Mouse (Mus musculus) forebrain, embryonic 12.5 days (tissue): ENCODE results near the gene Ube2o. TPM values are rescaled to one million over a fixed set of nuclear protein-coding genes. Genes with fewer than 3 reads are reported as not detected.

Experiments
- ATAC-seq: fragments of 200-750 bp; cut with Nextera tagmentation; 2 replicates; pipeline ENCODE4 v1.8.0; 2017; ENCODE audit warnings: moderate TSS enrichment; ENCODE audit not compliant: low FRiP score
- H3K27ac ChIP-seq: fragments of 300-500 bp; sonication (generic); 2 replicates; pipeline ENCODE4 v1.5.1; 2016; ENCODE audit warnings: mild to moderate bottlenecking
- H3K27me3 ChIP-seq: fragments of 300-500 bp; sonication (generic); 2 replicates; pipeline ENCODE4 v1.6.1; 2016; ENCODE audit warnings: mild to moderate bottlenecking
- H3K36me3 ChIP-seq: fragments of 300-500 bp; sonication (generic); replicated peaks from 2 replicates; pipeline ENCODE4 v1.6.1; 2016; ENCODE audit warnings: mild to moderate bottlenecking
- H3K4me1 ChIP-seq: fragments of 300-500 bp; sonication (generic); 2 replicates; pipeline ENCODE4 v1.6.1; 2016
- H3K4me2 ChIP-seq: fragments of 300-500 bp; sonication (generic); 2 replicates; pipeline ENCODE4 v1.6.1; 2016; ENCODE audit warnings: mild to moderate bottlenecking, moderate library complexity
- H3K4me3 ChIP-seq: fragments of 300-500 bp; sonication (generic); replicated peaks from 2 replicates; pipeline ENCODE4 v1.5.1; 2016; ENCODE audit warnings: mild to moderate bottlenecking
- H3K9ac ChIP-seq: fragments of 300-500 bp; sonication (generic); 2 replicates; pipeline ENCODE4 v1.6.1; 2016; ENCODE audit warnings: mild to moderate bottlenecking
- H3K9me3 ChIP-seq: fragments of 300-500 bp; sonication (generic); 2 replicates; pipeline ENCODE4 v1.6.1; 2016
- whole genome bisulfite sequencing: fragments of 180-500 bp; shearing (Covaris S2); methylation state at CpG from one replicate; pipeline ENCODE4 v1.1.7; 2016; 5-methylcytosine and 5-hydroxymethylcytosine counted together
- polyA plus RNA-seq: library from polyadenylated mRNA; unstranded; fragments of >200 nt; fragmentation: Nextera tagmentation; extraction: Ambion mirVana; gene quantifications from 2 replicates; pipeline ENCODE4 v1.2.1, GENCODE M21; 2016

Gene Ube2o
- polyA plus RNA-seq, 1 experiment from 2014 or later = 17.3 TPM

DNA sequence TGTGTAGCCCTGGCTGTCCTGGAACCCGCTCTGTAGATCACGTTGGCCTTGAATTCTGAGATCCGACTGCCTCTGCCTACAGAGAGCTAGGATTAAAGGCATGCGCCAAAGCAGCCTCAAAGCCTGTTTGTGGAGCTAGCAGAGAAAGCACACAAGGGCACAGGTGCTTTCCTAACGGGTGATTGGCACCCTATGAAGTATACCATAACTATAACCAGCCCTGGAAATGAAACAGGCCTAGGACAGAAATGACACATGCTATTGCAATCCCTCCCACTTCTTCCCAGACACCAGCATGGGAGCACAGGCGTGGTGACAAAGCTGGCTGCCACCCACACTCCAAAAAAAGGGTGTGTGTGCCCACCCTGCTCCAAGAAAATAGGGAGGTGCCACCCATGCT lies 68.3 kb downstream of the Ube2o start:
- Histone ChIP-seq H3K4me1 (peaks cover 7% of the 10 kb centered on the region; the same call in 1 of the 2 replicates), H3K4me3 (no peak overlapping the region), H3K4me2 (no peak overlapping the region), H3K36me3 (no peaks in the 10 kb centered on the region), H3K27me3 (peaks cover 14% of the 10 kb centered on the region; the same call in 1 of the 2 replicates), H3K9ac (no peak overlapping the region), H3K9me3 (no peaks in the 10 kb centered on the region), H3K27ac (no peak overlapping the region)
- 85% methylated on average over 6 of the region's 6 CpGs for whole genome bisulfite sequencing
- no peak for ATAC-seq

DNA sequence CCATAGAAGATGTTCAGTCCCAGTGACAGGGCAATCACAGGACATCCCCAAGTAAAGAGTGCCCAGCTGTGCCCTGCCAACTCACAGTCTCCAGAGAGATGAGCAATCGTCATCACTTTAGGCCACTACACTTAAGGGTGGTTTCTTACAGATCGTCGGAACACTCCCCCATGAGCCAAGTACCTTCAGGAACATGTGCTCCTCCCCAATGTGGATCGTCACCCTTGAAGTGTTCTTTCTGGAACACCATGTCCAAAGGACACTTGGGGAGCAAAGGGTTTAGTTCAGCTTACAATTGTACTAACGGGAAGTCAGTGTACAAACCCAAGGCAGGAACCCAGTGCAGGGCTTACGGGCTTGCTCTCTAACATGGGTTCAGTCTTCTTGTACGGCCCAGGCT lies 69.1 kb downstream of the Ube2o start:
- Histone ChIP-seq H3K9me3 (no peaks in the 10 kb centered on the region), H3K36me3 (no peaks in the 10 kb centered on the region), H3K9ac (no peak overlapping the region), H3K27ac (no peak overlapping the region), H3K4me1 (peaks cover 7% of the 10 kb centered on the region; the same call in 1 of the 2 replicates), H3K4me2 (no peak overlapping the region), H3K4me3 (no peak overlapping the region), H3K27me3 (peaks cover 14% of the 10 kb centered on the region; the same call in 1 of the 2 replicates)
- no peak for ATAC-seq
- WGBS = 94% methylated on average over 7 of the region's 7 CpGs

DNA sequence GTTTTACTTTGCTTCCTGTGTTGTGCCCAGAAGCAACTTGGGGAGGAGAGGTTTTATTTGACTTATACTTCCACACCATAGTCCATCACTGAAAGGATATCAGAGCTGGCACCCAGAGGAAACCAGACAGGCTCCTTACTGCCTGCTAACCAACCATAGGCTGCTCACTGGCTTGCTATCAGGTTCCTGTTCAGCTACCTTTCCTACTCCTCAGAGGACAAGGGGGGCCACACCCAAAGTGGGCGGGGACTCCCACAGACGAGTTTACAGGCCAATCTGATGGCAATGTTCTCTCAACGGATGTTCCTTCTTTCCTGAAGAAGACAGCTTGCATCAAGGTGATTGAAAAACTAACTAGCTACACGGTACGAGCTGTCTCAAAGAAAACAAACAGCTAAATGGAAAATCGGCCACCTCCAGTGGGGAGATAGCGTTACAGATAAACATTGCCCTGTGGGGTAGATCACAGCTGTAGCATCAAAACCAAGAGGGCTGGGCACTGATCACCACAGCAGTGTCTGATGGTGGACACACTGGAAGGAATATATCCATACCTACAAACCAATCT lies 69.9 kb downstream of the Ube2o start:
- no peak for ATAC-seq
- no peak overlapping the region for H3K27ac ChIP-seq
- H3K36me3 ChIP-seq = no peaks in the 10 kb centered on the region
- no peak overlapping the region for H3K4me2 ChIP-seq
- H3K4me1 ChIP-seq = peaks cover 7% of the 10 kb centered on the region; the same call in 1 of the 2 replicates
- WGBS = 77% methylated on average over 7 of the region's 7 CpGs
- no peak overlapping the region for H3K9ac ChIP-seq
- H3K27me3 ChIP-seq = peaks cover 14% of the 10 kb centered on the region; the same call in 1 of the 2 replicates
- no peaks in the 10 kb centered on the region for H3K9me3 ChIP-seq
- no peak overlapping the region for H3K4me3 ChIP-seq

DNA sequence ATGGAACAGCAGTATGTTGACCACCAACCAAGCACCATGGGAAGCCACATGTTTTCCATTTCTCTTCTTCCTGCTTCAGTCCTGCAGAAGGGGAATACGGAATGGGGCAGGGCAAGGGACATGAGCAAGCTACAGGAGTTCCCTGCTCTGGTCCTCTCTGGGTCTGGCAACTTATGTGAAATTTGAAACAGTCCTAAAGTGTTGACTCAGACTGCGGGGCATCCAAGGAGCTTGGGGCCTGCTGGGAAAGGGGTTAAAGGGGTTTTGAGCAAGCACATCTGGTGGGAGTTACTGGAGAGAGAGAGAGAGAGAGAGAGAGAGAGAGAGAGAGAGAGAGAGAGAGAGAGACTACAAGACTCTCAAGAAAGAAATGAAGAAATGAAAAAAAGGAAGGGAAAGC lies 72.6 kb downstream of the Ube2o start:
- ATAC-seq = no peak
- no peaks in the 10 kb centered on the region for H3K9me3 ChIP-seq
- WGBS = 71% methylated on average over 2 of the region's 2 CpGs
- H3K4me1 ChIP-seq = no peaks in the 10 kb centered on the region
- no peak overlapping the region for H3K4me2 ChIP-seq
- H3K9ac ChIP-seq = no peak overlapping the region
- H3K4me3 ChIP-seq = no peak overlapping the region
- no peaks in the 10 kb centered on the region for H3K36me3 ChIP-seq
- 0 out of 2 replicates have a peak, but pooled peaks cover 1% of the 10 kb centered on the region for H3K27me3 ChIP-seq
- no peak overlapping the region for H3K27ac ChIP-seq

DNA sequence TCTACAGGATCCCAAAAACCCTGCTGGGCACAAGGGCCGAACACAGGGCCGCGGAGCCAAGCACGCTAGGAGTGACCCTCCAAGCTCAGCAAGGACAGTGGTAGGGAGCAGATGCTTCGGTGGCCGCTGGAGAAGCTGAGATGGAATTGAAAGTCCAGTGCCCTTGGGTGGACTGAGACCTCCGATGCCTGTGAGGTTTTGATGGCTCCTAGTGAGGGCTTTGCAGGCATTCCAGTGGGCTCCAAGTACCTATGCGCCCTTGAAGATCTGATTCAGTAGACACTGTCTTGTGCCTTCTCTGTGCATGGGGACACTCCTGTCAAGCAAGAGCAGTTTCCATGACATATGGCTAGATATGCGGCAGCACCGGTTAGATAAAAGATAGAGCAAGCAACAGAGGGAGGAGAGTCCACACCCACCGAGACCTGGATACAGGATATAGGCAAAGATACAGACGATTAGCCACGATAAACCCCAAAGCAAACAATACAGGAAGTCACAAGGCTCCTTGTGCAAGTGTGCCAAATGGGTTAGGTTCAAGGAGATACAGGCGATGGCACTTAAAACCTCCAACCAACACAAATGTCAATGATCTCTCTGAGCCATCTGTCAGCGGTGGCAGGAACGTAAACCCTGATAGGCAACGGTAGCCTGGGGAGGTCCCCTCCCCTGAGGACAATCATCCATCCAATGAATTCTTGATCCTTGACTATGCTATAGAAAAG lies 74.9 kb downstream of the Ube2o start:
- Histone ChIP-seq H3K9ac (no peak overlapping the region), H3K9me3 (no peaks in the 10 kb centered on the region), H3K27ac (no peak overlapping the region), H3K4me2 (no peak overlapping the region), H3K4me1 (0 out of 2 replicates have a peak, but pooled peaks cover under 1% of the 10 kb centered on the region), H3K36me3 (no peaks in the 10 kb centered on the region), H3K4me3 (no peak overlapping the region), H3K27me3 (no peaks in the 10 kb centered on the region)
- WGBS = 89% methylated on average over 17 of the region's 17 CpGs
- no peak for ATAC-seq

DNA sequence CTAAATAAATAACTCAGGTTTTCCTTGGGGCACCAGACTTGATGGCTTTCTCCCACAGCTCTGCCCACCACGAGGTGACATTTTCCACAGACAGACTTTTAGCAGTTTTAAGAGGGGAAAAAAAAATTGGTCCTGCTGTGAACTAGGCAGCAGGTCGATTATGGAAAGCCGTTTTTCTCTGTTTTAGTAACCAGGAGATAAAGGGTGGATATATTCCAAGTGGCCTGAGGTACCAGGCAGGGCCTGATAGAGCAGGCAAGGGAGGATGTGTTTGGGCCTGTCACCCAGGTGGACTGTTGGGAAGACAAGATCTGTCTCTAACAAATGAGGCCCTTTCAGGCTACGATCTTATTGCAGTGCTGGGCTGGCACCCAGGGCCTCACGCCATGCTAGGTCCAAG lies 75.7 kb downstream of the Ube2o start:
- 78% methylated on average over 5 of the region's 5 CpGs for WGBS
- H3K27ac ChIP-seq = no peak overlapping the region
- H3K9me3 ChIP-seq = no peaks in the 10 kb centered on the region
- no peak overlapping the region for H3K9ac ChIP-seq
- H3K27me3 ChIP-seq = no peaks in the 10 kb centered on the region
- no peak overlapping the region for H3K4me3 ChIP-seq
- H3K36me3 ChIP-seq = no peaks in the 10 kb centered on the region
- no peak for ATAC-seq
- 0 out of 2 replicates have a peak, but pooled peaks cover 3% of the 10 kb centered on the region for H3K4me1 ChIP-seq
- H3K4me2 ChIP-seq = no peak overlapping the region

DNA sequence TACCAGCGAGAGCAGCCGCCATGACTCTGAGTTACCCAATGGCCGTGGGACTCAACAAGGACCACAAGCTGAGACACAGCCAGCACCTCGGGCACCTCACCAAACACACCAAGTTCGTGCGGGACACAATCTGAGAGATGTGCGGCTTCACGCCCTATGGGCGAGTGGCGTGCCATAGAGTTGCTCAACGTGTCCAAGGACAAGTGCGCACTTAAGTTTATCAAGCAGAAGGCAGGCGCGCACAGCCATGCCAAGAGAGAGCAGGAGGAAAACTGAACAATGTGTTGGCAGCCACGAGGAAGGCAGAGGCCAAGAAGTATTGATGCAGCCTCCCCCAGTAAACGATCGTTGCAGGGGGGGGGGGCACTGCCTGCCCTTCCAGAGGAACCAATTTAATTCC lies 76.7 kb downstream of the Ube2o start:
- Histone ChIP-seq H3K4me3 (no peak overlapping the region), H3K27me3 (no peaks in the 10 kb centered on the region), H3K4me2 (no peak overlapping the region), H3K4me1 (0 out of 2 replicates have a peak, but pooled peaks cover 3% of the 10 kb centered on the region), H3K36me3 (no peaks in the 10 kb centered on the region), H3K27ac (no peak overlapping the region), H3K9ac (no peak overlapping the region), H3K9me3 (no peaks in the 10 kb centered on the region)
- WGBS = 90% methylated on average over 17 of the region's 17 CpGs
- no peak for ATAC-seq

DNA sequence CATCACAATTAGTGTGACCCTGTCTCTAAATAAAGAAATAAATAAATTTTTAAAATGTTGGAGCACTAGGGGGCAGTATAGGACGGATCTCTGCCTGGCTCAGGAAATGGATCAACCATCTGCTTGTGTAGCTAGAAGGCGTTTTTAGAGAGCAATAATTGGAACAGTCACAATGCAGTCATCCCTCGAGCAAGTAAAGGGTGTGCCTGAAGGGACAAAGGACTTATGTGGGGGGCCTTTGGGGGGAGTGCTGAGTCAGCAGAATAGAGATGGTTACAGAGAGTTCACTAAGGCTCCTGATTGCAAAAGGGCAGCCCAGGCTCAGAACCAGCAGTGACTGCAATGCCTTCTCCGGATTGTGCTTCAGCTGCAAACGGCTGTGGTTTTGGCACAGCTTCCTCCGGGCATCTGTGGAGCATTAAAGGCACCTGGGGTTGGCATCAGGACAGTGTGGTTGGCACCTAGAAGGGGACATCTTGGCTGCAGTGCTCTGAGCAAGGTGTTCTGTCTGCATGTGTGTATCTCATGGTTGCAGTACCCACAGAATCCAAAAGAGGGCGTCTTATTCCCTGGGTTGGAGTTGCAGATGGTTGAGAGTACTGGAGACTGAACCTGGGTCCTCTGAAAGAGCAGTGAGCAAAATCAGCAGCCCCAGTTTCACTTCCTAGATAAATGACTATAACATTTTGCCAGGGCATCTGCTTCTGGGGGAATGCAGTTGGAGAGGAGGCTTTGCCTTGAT lies 80.1 kb downstream of the Ube2o start:
- no peak overlapping the region for H3K9ac ChIP-seq
- no peak overlapping the region for H3K4me3 ChIP-seq
- no peaks in the 10 kb centered on the region for H3K27me3 ChIP-seq
- H3K36me3 ChIP-seq = no peaks in the 10 kb centered on the region
- 0 out of 2 replicates have a peak, but pooled peaks cover 3% of the 10 kb centered on the region for H3K4me1 ChIP-seq
- no peak overlapping the region for H3K27ac ChIP-seq
- peak; percentile 65 for ATAC-seq
- WGBS = 29% methylated on average over 7 of the region's 7 CpGs
- H3K9me3 ChIP-seq = no peaks in the 10 kb centered on the region
- H3K4me2 ChIP-seq = no peak overlapping the region

DNA sequence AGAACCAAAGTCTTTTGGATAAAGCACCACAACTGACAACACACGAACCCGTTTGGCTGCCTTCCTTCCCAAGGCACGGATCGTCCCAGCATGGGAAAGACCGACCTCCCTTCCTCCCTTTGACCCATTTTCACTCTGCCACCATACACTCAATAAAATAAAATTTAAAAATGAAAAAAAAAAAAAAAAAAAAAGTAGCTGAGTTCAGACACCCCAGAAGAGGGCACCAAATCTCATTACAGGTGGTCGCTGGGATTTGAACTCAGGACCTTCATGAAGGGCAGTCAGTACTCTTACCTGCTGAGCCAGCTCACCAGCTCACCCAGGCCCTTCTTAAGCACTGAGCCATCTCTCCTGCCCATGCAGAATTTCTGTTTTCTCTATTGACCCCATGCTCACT lies 82.2 kb downstream of the Ube2o start:
- H3K27me3 ChIP-seq = no peaks in the 10 kb centered on the region
- H3K4me3 ChIP-seq = no peak overlapping the region
- 62% methylated on average over 6 of the region's 6 CpGs for WGBS
- H3K9me3 ChIP-seq = no peaks in the 10 kb centered on the region
- H3K27ac ChIP-seq = no peak overlapping the region
- H3K4me1 ChIP-seq = peaks cover 8% of the 10 kb centered on the region; the same call in 1 of the 2 replicates
- no peak overlapping the region for H3K9ac ChIP-seq
- H3K4me2 ChIP-seq = peak overlapping the region; percentile 37
- no peak for ATAC-seq
- H3K36me3 ChIP-seq = no peaks in the 10 kb centered on the region

DNA sequence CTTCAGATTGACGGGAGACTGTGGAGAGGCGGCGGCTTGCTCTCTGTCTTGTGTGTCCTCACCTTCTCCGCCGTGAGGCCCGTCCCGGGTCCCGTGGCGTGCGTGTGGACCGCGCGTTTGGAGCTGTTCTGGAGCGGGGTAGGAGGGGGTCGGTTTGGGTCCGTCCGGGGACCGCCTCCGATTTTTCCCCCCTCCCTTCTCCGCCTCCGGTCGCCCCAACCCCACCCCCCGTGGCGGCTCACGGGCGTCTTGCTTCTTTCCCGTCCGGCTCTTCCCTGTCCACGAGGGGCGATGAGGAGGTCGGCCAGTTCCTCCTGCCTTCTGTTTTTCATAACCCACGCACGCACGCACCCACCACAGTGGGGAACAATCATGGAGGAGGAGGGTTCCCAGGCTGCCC lies 82.7 kb downstream of the Ube2o start:
- H3K9ac ChIP-seq = no peak overlapping the region
- H3K4me3 ChIP-seq = 0 out of 2 replicates have a peak overlapping the region, but pooled peaks have one; percentile 3

DNA sequence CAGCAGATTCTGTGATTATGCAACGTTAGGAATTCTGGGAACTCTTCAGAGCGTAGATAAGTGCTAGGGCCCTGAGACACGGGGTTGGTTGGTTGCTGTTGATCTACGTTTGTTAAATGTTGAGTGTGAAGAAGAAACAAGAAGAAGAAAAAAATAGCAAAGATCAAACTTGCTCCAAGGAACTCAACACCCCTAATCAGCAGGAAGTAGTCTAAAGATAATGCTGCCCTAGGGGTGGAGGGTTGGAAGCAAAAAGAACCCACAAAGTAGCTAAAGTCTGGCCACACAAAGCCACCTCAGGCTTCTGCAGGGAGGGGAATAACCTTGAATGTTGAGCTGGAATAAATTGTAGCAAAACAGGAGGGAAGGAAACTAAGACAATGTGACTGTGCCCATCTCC lies 83.9 kb downstream of the Ube2o start:
- Histone ChIP-seq H3K4me1 (peaks cover 10% of the 10 kb centered on the region), H3K4me3 (no peak overlapping the region), H3K9ac (no peak overlapping the region), H3K4me2 (no peak overlapping the region), H3K27ac (no peak overlapping the region), H3K36me3 (no peaks in the 10 kb centered on the region), H3K27me3 (no peaks in the 10 kb centered on the region), H3K9me3 (no peaks in the 10 kb centered on the region)
- 85% methylated on average over 4 of the region's 4 CpGs for WGBS
- no peak for ATAC-seq

More for the DNA sequence above, 82.7 kb downstream of the Ube2o start:
- Histone ChIP-seq H3K36me3 (no peaks in the 10 kb centered on the region), H3K4me1 (peaks cover 10% of the 10 kb centered on the region), H3K27ac (no peak overlapping the region), H3K27me3 (no peaks in the 10 kb centered on the region), H3K9me3 (no peaks in the 10 kb centered on the region), H3K4me2 (peak overlapping the region; percentile 37)
- 32% methylated on average over 34 of the region's 34 CpGs for WGBS
- no peak for ATAC-seq

DNA sequence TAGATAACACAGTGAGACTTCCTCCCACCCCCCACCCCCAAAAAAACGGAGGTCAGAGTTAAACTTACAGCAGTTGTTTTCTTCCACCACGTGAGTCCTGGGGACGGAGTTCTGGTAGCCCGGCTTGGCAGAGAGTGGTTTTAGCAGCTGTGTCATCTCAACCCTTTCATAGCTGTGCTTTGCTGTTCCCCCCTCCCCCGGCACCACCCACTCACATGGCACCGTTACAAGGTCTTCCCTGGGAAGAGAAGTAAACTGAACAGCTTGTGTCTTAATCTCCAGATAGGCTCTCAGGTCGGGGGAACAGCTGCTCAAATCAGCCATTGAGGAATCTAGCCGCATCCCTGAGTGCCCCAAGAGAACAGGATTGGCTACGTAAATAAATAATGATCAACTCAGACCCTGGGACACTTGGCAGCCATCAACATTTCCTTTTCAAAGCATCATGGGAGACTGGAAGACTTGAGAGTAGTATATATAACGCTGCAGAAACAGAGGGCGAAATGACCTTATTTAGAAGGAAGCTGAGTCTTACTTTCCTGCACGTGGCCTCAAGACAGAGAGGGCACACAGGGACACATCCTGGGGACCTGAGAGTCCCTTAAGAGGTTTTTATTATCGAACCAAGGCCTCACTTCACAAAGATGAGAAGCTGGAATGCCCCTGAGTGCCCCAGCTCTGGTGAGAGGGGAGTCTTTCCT lies 86.6 kb downstream of the Ube2o start:
- no peak overlapping the region for H3K9ac ChIP-seq
- WGBS = 70% methylated on average over 13 of the region's 13 CpGs
- H3K4me3 ChIP-seq = no peak overlapping the region

More for the DNA sequence above, 86.6 kb downstream of the Ube2o start:
- peaks cover 11% of the 10 kb centered on the region for H3K4me1 ChIP-seq
- no peaks in the 10 kb centered on the region for H3K9me3 ChIP-seq
- ATAC-seq = no peak
- no peaks in the 10 kb centered on the region for H3K36me3 ChIP-seq
- no peak overlapping the region for H3K27ac ChIP-seq
- H3K27me3 ChIP-seq = 0 out of 2 replicates have a peak, but pooled peaks cover 4% of the 10 kb centered on the region
- no peak overlapping the region for H3K4me2 ChIP-seq
